Mouse (Mus musculus) T-helper 1 cell (primary cell): Measurements from ENCODE around the gene Gemin7.
"Not testable (repeated sequence)": the region's sequence is repeated elsewhere in the genome, so short reads cannot be mapped to it uniquely, and the experiment has no call there.

Experiments used
- in situ Hi-C: fragments of 300-600 bp; cut with MboI, MseI; formaldehyde crosslinking; loops from one replicate; pipeline ENCODE4 v1.15.1; 2025; ENCODE audit warnings: high pct_unique_total_duplicates

The Gemin7 gene

DNA sequence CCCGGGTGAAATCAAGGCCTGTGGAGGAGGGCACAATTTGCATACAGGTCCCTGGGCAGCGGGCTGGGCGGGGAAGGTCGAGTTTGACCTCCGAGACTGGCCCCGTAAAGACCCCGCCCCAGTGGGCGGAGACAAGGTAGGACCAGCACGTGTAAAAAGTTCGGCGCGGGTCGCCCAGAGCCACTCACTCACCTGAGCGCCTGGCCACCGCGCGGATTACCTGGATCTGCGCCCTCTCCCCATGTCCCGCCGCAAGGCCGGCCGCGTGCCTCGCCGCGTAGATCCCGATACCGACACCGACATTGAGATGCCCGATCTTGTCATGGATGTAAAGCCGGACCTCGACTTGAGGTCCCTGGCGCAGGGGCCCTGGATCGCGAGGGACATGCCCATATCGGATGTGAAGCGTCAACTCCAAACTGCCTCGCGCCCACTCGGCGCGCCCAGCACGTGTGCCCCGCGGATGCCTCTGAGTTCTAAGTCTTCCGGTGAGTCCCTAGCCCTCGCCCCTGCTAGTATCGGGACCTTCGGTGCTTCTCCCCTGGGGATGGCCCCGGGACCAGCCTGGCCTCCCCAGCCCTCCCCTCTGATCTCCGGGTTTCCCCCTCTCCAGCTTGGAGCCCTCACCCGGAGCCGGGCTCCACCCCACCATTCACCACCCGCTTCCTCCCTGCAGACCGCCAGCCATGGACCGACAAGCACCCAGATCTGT lies at the start of gene Gemin7, which contains the start of gene Zfp296:
Gene Gemin7, minus strand, starts transcription at position 455 of the 712 bp plus-strand sequence.
Gene Zfp296, plus strand, starts transcription at position 147 of the 712 bp plus-strand sequence.
- in situ Hi-C loops = no loop called here

DNA sequence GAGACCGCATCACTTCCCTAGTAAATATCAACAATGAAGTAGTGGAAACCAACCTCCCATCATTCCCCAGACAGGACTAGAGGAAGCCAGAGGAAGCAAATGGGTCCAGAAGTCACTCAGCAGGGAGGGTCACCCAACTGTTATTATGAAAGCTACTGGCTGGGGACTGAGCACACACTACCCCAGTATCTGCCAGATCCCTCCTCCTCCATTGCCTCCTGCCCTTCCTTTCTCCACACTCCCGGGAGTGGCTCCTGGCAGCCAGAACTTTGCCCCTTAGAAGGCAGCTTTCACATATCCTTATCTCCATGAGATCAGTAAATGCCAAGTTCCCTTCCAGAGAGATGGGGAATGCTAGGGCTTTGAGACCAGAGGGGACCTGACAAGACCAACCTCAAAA lies 46.0 kb upstream of the Gemin7 start:
- in situ Hi-C loops = no loop called here

DNA sequence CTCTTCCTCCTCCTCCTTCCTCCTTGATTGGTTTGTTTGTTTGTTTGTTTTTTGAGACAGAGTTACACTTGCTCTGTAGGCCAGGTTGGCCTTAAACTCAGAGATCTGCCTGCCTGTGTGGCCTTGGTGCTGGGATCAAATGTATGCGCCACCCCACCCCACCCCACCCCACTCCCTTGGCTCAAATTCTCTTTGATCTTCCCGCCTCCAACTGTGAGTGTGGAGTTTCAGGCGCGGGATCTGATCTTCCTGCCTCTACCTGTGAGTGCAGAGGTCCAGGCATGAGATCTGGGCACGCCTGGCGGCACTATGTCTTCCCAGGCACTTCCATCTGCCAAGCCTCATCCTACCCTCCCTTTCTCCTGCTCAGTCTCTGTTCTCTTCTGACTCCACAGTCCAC lies 44.8 kb upstream of the Gemin7 start:
- in situ Hi-C loops = no loop called here

DNA sequence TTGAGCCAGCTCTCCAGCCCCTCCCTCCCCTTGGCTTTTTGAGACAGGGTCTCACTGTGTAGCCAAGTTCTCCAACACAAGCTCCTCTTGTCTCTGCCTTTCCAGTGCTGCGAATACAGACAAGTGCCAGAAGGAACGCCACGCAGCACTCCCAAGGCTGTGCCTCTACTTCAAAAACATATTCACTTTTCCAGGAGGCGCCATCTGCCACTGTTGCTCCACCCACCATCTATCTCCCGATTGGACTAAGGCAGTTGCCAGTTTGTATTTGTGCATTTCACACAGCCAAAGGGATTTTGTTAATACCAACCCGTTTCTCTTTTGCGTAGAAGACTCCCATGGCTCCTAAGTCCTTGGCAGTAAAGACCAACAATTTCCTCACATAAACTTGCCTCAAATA lies 43.4 kb upstream of the Gemin7 start:
- in situ Hi-C loops = no loop called here

DNA sequence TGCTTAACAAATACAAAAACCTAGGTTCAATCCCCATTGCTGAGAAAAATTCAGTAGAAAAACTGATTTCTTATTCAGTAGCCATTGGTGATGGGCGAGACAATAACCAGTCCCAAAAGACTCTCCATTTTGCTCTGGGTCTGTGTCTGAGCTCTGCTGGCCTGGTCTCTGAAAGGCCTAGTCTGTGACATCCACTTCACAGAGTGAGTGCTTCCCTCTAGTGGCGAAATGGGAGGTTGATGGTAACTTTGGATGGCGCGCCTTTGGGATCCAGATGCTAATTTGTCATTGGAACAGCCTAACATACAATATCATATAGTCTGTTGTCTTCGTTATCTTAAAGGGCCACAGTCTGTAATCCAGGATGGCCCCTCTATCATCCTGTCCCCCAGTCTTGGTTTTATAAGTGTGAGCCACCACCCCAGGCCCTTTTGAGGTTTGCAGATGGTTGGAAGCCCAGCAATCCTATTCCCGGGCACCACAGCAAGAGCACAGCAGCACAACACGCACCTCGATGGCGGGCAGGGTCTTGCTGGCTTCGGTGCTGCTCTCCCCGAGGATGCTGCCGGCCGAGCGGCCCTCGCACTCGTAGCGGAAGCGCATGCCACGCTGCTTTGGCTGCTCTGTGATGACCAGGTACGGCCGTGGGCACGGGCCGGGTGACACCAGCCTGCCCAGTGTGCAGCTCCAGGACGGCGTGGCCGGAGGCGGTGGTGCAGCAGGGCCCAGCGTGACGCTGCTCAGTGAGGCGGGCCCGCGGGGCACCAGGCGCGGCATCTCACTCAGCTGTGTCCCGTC lies 41.8 kb upstream of the Gemin7 start:
- in situ Hi-C loops = no loop called here

DNA sequence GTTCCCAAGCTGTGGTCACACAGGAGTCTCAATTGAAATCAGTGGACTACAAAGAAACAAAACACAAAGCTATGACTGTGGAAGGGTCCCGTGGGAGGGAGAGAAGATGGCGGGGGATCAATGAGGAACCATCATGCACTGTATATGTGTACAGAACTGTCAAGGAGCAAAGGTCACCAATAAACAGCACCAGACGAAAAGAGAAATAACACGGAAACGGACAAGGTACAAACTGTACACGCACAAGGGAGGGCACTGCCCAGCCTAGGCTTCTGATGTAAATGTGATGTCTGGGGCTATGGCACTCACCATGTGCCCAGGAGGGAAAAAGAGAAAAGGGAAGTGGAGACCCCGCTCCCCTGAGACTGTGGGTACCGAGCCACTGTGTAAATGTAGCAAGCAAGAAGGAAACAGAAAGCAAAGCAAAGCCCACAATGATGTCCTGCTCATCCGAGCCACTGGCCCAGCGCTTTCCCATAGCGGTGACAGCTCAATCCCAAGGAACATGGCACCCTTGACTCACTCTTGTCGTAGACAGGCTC lies 37.7 kb upstream of the Gemin7 start:
- in situ Hi-C loops = no loop called here

DNA sequence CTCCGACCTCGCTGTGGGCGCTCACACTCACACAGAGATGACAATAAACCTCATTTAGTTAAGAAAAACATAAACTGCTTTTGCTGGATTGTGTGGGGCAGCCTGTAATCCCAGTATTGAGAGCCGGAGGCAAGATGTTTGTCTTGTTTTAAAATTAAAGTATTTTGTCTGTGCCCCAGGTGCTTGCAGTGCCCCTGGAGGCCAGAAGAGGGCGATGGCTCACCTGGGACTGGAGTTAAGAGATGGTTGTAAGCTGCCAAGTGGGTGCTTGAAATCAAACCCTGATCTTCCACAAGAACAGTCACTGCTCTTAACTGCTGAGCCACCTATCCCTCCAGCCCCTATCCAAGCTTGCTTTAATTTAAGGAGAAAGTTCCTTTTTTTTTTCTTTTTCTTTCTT lies 33.6 kb upstream of the Gemin7 start:
- in situ Hi-C loops = no loop called here

DNA sequence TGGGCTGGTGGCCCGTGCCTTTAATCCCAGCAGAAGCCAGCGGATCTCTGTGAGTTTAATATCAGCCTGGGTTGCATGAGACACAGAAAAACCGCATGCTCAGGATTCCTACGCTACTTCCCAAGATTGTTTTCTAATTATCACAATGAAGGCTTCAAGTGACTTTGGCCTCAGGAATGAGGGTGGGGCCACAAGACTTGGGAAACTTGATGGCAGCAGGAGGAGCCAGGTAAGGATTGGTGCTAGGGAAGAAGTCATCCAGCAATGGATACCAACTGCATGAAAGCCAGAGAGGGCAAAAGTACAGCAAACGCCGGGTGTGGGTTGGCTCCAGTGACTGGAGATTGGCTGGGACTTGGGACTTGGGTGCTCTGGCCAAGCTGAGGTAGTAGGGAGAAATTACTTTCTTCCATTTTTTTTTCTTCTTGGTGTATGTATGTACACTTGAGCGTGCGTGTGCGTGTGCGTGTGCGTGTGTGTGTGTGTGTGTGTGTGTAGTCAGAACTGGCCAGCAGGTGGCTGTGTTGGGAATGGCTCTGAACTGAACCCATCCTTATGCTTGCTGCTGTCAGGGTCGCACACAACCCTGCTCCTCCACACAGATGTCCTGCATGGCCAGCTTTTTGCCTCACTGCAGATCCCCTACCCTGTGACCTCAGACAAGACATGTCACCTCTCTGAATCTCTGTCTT lies 32.4 kb upstream of the Gemin7 start:
- in situ Hi-C loops = no loop called here

DNA sequence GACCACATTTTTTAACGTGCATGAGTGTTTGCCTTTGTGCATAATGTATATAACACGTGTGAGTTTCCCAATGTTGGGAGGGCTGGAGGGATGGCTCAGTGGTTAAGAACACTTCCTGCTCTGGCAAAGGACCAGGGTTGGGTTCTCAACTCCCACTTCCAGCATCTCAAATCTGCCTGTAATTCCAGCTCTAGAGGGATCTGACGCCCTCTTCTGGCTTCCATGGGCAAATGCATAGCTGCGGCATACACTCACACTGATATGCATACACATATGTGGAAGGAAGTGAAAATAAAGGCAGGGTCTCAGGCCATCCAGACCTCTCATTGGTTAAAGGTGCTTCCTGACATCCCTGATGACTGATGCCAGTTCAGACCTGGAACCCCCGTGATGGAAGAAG lies 29.9 kb upstream of the Gemin7 start:
- in situ Hi-C loops = no loop called here

DNA sequence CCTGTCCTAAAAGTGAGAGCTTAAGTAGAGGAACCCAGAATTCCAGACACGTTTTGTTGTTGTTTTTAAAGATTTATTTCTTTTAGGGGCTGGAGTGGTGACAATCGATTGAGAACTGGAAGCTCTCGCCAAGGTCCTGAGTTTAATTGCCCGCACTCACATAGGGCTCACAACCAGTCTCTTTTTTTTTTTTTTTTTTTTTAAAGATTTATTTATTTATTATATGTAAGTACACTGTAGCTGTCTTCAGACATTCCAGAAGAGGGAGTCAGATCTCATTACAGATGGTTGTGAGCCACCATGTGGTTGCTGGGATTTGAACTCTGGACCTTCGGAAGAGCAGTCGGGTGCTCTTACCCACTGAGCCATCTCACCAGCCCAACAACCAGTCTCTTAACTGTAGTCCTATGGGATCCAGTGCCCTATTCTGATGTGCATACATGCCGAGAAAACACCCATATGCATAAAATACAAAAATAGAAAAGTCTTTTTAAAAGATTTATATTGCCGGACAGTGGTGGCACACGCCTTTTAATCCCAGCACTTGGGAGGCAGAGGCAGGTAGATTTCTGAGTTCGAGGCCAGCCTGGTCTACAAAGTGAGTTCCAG lies 27.3 kb upstream of the Gemin7 start:
- in situ Hi-C loops = not testable (repeated sequence)

DNA sequence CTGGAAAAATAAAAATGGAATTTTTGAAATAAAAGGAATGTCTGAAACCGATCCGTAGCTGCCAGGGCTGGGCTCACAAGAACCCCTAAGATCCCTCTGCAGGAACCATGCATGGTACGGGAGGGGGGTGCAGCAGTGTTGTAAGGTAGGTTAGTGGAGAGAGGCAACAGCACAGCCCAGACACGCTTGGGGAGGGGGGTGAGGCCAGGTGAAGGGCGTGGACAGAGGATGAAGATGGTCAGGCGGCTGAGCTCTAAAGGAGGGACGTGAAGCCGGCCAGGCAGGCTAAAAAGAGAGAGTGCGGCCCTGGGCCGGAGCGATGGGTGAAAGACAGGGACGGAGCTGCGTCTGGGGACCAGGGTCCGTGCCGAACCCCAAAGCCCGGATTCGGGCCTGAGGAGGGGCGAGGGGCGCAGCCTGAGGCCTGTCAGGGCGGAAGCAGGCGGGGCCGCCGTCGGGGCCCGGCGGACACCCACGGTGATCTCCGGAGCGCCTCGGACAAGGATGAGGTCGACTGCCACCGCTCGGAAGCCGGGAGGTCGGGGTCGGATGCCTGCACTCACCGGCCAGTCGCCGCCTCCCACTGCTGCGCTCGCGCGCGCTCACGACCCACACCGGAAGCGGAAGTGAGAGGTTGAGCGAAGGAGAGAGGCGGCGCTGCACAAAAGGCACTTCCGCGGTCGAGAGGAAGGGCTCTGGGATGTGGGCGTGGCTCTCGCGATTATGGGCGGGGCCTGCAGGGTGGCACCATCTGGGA lies 26.6 kb upstream of the Gemin7 start, which contains the start of gene Clasrp:
Gene Clasrp, minus strand, starts transcription at position 638 of the 757 bp plus-strand sequence.
- in situ Hi-C loops = no loop called here

DNA sequence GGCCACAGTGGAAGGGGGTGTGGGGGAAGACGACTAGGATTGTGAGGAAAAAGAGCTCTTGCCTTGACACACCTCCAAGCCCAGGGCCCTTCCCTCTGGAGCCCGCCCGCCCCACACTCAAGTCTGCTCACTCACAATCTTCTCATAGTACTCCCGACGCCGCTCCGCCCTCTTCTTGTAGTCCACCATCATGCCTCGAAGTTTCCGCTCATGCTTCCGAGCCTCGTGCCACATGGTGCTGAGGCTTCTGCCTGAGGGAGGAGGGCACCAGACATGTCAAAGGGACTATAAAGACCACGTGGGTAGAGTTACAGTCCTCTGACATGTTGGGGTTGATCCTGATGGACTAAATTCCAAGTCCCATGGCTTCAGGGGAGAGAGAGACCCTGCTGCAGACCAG lies 25.7 kb upstream of the Gemin7 start:
- in situ Hi-C loops = no loop called here

DNA sequence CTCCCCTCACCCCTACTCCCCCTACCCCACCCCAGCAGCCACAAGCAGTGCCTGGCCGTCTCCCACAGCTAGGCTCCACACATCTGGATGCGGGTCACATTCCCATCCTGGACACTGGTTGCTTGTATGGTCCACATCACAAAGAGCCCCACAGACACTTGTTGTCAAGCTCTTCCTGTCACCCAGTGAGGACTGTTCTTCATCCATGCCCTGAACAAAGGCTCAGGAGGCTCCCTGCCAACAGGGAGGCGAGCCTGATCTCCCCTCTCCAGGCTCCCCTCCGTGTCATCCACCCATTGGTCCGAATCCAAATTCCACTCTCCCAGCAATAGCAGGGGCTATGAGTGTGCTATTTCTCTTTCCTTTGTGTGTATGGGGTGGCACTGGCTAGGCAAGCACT lies 23.2 kb upstream of the Gemin7 start:
- in situ Hi-C loops = no loop called here

DNA sequence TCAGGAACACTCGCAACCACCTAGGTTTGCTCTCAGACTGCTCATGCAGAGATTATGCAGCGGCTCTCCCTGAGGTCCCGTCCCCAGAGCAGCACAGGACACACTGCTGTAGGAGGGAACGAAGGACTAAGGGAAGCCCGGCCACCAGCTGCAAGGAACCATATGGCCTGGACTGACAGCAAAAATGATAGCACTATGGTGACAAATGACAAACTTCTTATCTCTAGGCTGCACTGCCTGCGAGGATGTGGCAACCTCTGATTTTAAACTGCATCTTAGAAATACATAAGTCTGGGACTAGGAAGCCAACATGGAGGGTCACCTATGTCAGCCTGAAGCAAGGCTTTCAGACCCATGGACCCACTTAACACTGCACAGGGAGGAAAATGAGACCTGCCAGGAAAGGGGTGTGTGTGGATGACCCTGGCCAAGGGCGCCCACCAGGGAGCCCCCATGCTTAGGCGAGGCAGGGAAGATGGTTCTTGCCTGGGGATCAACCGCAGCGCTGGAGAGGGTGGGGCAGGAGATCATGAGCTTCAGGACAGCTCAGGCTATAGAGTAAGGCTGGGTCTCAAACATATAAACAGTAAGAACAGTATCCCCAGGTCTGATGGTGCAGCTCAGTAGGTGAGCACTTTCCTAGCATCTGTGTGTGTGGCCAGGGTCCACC lies 15.8 kb upstream of the Gemin7 start:
- in situ Hi-C loops = no loop called here

DNA sequence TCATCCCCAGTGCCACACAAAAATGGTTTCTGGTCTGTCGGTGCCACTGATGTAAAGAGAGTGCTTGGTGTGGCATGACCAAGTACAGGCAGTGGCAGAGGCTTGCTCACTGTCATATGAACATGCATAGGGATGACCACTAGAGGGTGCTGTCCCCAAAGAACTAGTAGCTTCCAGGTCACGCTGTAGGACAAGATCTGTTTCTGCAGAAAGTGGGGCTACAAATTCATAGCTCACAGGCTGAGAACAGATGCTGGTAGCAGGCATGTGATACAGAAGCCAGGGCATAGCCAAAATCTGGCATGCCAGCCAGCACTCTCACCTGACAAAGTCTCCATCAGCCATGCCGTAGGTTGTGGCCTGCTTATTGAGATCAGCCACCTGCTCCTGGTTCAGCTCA lies 12.5 kb upstream of the Gemin7 start:
- in situ Hi-C loops = no loop called here

DNA sequence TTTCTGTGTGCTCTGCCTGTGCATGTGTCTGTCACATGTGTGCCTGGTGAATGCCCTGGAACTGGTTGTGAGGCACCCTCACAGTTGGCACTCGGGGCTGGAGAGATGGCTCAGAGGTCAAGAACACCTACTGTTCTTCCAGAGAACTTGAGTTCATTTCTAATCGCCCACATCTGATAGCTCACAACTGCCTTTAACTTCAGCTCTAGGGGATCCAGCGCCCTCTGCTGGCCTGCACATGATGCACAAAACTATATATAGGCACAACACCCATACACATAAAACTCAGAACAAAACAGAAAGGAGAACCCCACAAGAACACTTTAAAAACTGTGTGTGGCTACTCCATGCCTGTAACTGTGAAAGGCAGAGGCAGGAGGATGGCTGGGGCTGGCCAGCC lies 11.8 kb upstream of the Gemin7 start:
- in situ Hi-C loops = no loop called here

DNA sequence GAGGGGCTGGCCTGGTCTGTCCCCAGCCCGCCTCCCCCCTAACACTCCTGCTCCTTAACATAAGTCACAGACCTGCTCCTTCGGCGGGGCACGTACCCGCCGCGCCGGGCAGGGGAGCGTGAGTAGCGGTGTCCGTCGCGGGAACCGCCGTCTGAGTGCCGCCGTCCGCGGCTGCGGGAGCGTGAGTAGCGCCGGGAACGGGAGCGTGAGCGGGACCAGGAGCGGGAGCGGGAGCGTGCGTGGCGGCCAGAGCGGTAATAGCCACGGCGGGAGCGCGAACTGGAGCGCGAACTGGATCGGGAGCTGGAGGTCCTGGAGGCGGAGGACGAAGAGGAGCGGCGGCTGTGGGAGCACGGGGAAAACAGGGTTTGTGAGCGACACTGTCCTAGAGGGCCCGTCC lies 8.9 kb upstream of the Gemin7 start:
- in situ Hi-C loops = no loop called here

DNA sequence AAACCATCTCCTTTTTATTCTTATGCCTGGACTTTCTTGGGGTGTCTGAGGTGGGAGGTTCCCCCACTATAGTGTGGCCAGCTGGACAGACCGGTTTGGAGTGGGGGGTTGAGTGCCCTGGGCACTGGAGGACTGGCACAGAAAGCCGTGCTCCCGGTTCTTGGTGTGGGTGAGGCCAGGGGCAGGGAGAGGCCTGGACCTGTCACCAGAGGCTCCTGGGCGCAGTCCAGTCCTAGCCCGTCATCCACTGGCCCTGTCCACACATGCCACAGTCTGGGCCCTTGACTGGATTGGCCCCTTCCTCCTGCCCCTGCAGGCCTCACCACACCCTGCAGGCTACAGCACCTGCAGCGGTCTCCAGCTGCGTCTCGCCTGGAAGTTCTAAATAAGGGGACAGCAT lies 3.2 kb upstream of the Gemin7 start:
- in situ Hi-C loops = no loop called here

DNA sequence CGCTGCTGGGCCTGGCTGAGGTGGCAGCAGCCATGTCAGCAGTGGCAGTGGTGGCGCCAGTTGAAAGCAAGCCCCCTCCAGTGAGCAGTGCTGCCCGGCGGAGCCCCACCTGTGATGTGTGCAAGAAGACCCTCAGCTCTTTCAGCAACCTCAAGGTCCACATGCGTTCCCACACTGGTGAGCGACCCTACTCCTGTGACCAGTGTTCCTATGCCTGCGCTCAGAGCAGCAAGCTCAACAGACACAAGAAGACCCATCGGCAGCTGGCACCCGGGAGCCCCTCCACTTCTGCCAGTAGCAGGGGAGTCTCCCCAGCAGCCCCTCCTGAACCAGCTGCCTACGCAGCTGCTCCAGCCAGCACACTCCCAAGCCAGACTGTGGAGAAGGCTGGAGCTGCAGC lies 2.4 kb upstream of the Gemin7 start:
- in situ Hi-C loops = no loop called here

DNA sequence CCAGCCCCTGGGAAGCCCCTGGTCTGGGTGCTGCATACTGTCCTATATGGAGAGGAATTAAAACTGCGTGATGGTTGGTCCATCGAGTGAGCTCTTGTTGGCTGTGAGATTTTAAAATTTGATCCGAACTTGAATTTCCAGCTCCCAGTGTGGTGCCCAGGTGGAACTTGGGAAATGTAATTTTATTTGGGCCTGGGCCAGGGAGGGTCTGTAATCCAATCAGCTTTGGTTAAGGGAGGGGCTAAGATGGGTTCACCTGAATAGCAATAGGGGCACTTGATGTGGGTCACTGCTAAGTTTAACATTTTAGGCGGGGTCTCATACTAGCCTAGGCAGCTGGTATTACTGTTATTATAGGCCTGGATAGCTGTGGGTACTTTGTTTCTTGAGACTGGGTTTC lies 1.0 kb upstream of the Gemin7 start:
- in situ Hi-C loops = no loop called here
